Mouse (Mus musculus) small intestine, adult 2 months (tissue): ENCODE data around the gene Fam43b.

Experiments
- CTCF ChIP-seq: fragments of 200-500 bp; IDR thresholded peaks from 2 replicates; pipeline ENCODE4 v1.5.1; 2012; ENCODE audit warnings: low read depth, mild to moderate bottlenecking, control low read depth, inconsistent platforms, low read length, moderate library complexity, mixed read lengths; ENCODE audit not compliant: insufficient replicate concordance, insufficient read length; ENCODE audit errors: extremely low read depth
- POLR2A ChIP-seq: fragments of 200-500 bp; IDR thresholded peaks from 2 replicates; pipeline ENCODE4 v1.6.1; 2012; ENCODE audit warnings: low read depth, mild to moderate bottlenecking, control low read depth, inconsistent platforms, low read length, moderate library complexity

DNA sequence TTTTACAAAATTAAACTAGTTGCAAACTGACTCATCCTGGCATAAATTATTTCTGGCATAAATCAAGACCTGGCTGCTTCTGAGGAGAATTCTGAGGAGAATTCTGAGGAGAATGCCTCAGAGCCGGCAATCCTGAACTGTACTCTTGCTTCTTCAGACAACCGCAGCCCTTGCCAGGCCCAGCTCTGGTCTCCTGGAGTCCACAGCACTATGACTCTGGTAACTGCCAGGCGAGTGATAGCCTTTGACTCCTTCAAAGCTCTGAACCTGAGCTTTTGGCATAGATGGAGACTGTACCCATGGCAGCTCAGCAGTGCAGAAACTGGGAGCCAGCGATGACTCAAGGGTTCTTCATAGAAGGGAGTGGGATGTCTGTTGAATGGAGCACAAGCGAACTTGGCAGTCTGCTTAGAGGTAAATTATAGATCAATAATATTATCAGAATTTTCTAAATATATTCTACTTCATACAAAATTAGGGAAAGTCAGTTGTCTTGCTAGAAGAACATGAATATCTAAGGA lies 25.3 kb downstream of the Fam43b start:
- TF ChIP-seq CTCF (no peak), POLR2A (no peak)
